Mouse (Mus musculus) left cerebral cortex, postnatal 10 days (tissue): ENCODE measurements around the gene Fam169a. TPM values are rescaled to one million over a fixed set of nuclear protein-coding genes. Genes with fewer than 3 reads are reported as not detected.
"Not testable (repeated sequence)": the region's sequence is repeated elsewhere in the genome, so short reads cannot be mapped to it uniquely, and the experiment has no call there.

Experiments used
- DNase-seq, 2 experiments: peaks; one replicate each; pipeline ENCODE4 v3.0.0; 2021 to 2022; ENCODE audit warnings: low spot score in 2 of 2, mixed read lengths in 1 of 2; ENCODE audit errors: extremely low spot score in 1 of 2
- intact Hi-C: fragments of 180-260 bp; cut with DNase I; formaldehyde crosslinking; loops from one replicate; pipeline ENCODE4 v1.15.1; 2025
- total RNA-seq, 2 experiments: library from RNA; stranded (reverse); gene quantifications; 2 replicates each; pipeline ENCODE4 v1.2.3; 2021

The Fam169a gene
- 10 to 100 TPM; 48.0 to 49.2 TPM for total RNA-seq

DNA sequence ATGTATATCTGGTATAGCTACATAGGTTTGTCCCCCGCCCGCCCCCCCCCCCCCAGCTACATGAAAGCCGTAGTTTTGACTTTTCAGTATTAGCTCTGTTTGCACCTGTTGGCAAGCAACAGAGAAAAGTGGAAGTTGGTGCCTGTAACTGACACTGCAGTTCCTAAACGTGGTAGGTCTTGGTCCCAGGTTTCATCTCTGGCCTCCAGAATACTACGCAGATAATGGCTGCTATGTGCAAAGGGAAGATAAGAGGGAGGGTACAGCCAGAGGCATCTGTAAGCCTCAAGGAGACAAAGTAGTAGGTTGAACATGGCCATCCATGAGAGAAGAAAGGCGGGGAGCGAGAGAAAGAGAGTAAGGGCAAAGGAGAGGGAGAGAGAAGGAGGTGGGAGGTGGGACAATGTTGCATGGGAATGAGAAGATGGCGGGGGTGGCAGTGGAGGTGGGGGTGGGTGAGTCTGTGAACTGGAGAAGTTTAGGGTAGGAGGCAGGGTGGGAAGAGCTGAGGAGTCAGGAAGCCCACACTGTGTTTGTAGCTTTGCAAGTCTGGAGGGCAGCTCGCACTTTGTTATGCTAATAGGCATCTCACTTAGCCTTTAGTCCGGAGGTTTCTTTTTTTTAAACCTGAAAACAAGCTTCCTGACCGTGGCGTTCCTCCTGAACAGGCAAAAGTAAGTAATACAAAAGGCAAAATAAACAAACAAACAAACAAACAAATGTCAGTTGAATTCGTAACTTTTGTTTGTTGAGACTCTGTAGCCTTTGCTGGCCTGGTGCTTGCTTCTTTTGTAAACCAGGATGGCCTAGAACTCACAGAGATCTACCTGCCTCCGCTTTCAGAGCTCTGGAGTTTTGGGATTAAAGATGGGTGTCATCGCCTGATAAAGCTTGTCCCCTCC, at the start of gene Fam169a:
TSS of gene Fam169a (plus strand) at position 638 of the 902 bp plus-strand sequence.
- DNase-seq = no peak

DNA sequence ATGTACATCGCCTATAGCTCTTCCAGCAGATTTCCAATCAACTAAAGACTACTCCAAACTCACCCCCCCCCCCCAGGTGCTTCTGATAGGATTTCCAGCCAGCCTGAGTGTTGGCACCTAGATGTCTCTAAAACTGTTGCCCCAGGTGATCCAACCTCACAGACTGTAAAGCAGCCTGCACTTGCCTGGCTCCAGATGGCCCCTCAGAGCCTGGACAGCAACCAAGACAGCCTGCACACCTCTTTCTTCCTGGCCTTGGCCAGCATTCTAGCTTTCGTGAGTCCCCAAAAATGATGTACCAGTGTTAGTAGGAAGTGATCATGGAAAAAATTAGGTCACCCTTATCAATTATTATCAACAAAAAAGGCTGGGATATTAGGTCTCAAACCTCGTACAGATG, 49.4 kb upstream of the Fam169a start:
- no peak for DNase-seq
- intact Hi-C loops = no loop called here

More for the DNA sequence above, at the start of gene Fam169a:
- intact Hi-C loops = no loop called here

DNA sequence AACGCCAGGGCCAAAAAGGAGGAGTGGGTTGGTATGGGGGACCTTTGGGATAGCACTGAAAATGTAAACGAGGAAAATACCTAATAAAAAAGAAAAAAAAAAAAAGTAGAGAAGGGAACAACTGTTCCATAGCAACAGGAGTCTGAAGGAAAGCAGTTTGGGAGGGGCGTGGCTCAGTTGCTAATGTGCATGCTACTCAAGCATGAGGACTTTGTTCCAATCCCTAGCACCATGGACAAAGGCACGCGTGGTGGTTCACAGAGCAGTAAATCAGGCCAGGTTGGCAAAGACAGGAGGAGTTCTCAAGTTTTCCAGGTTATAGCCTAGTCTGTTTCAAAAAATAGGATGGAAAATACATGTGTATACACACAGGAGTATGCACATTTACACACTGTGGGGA, 47.0 kb upstream of the Fam169a start:
- no peak for DNase-seq
- intact Hi-C loops = no loop called here

DNA sequence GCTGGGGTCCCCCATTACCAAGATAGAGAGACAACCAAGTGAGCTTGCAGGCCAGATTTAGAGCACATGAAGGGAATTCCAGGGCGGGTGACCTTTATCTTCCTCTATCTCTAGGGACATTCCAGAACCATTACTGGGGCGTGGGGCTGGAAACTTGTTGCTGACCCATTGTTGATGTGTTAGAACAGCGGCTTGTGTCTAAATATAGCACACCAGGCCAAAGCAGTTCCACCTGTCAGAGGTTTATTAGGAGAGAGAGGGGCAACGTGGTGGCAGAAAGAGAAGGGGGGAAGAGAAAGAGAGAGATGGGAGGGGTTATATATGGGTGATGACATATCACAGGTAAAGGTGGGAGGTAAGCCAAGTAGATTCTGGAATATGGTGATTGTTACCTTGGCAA, 45.2 kb upstream of the Fam169a start:
- DNase-seq = no peak
- intact Hi-C loops = no loop called here

DNA sequence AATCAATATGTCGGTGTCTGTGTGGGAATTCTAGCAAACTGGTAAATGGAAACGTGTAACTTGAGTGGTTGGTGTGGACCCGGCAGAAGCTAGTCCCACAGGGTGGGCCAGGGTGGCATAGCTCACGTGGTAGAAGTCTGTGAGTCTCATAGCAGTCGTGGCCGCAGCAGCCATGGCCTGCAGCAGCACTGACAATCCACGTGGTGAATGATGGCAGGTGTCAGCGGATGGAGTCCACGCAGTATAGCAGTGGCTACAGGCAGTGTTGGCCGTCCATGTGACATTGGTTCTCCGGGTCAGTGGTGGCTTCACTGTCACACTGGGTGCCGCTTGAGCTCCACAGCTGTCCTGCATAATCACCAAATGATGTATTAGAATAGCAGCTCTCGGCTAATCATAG, 37.0 kb upstream of the Fam169a start:
- intact Hi-C loops = no loop called here
- no peak for DNase-seq

DNA sequence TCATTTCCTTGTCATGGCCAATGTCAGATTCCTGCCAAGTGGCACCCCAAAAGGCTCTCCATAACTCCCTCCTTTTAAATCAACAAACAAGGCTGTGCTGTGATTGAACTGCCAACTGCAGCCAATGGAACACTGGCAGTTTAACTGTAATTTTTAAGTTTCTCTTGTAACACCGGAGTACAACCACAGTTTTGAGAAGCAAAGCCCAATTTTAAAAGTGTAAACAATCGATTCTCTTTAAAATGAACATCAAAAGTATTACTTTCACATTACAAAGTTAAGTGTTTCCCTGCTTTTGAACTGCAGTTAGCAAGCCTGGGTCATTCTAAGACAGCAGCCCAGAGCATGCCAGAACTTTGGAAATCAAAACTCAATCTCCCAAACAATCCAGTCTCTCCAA, 32.8 kb upstream of the Fam169a start, which contains the start of gene 1700029F12Rik:
TSS of gene 1700029F12Rik (minus strand) at position 101 of the 400 bp plus-strand sequence.
- intact Hi-C loops = no loop called here
- DNase-seq = no peak

DNA sequence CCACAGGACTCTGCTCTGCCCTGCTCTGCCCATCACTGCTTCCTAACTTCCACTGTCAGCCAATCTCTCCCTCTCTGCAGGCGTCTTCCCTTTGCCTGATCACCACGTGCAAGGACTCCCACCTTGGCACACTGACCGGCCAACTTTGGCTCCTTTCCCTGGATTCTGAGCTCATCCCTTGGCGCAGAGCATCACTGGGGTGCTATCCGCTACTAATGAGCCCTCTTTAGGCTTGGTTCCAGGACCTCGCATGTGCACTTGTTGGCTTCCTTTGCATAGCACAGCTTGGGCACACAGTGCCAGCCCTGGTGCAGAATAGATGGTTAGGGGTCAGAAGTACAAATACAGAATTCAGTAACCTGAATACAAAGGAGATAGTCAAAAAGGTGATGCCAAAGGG, 15.9 kb upstream of the Fam169a start:
- DNase-seq = peak; percentile 31 to 36
- intact Hi-C loops = loop anchor here (10.0 kb wide), 2 partner anchors 196 to 316 kb away; no protein-coding TSS in a partner anchor

DNA sequence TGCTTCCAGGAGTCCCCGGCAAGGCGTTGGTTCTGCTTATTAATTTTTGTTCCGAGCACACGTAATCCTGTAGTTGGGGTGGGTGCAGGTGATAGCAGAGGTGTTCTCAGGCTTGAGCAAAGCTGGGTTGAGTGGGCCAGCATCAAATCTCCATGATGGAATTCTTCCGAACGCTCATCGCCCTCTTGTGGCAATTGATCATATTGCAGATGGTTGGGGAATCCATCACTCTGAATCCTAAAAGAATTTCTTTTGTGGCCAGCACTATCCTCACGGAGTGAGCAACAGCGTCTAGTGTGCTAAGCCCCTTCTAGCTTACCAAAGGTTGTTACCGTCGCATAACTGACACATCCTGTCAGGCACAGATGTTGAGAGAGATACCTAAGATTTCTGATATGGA, 14.4 kb upstream of the Fam169a start:
- DNase-seq = peak; percentile 67 to 74
- intact Hi-C loops = loop anchor here (10.0 kb wide), 2 partner anchors 198 to 318 kb away; no protein-coding TSS in a partner anchor

DNA sequence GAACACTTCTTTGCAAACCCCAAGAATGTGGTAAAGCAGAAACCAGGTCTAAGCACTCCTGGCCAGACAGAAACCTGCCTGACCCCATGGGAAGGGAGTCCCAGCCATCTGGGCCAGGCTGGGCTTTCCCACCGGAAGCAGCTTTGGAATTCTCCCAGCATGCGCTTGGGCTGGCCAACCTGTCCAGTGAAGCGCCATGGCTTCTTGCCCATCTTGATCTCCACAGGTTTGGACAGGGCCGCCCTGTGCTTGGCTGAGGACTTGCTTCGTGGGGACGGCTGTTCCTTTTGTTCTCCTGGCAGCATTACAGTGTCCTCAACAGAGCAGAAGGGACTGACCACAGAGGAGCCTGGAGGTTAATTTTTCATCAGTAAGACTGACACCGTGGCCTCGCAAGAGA, 13.2 kb upstream of the Fam169a start:
- intact Hi-C loops = loop anchor here (10.0 kb wide), 2 partner anchors 199 to 319 kb away; no protein-coding TSS in a partner anchor

DNA sequence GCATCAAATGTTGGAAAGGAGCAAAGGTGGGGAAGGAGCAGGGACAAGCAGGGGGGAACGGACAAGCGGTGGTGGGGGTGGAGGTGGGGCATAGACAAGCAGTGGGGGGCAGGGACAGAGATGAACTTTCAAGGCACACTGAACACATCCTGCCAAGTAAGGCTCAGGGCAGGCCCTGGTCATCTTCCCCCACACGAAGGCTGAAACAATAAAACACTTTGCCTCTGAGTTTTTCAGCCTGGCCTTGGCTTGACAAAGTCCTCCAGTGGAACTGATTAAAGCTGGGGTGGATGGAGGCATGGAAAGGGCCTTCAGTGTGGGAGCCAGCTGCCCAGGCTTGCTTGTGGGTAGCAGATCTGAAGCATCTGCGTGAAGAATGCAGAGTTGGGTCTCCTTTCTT, 9.3 kb upstream of the Fam169a start:
- intact Hi-C loops = loop anchor here (10.0 kb wide), 2 partner anchors 203 to 323 kb away; no protein-coding TSS in a partner anchor
- DNase-seq = no peak

More for the DNA sequence above, 13.2 kb upstream of the Fam169a start:
- DNase-seq = peak in 1 of 2 experiments; percentile 40

DNA sequence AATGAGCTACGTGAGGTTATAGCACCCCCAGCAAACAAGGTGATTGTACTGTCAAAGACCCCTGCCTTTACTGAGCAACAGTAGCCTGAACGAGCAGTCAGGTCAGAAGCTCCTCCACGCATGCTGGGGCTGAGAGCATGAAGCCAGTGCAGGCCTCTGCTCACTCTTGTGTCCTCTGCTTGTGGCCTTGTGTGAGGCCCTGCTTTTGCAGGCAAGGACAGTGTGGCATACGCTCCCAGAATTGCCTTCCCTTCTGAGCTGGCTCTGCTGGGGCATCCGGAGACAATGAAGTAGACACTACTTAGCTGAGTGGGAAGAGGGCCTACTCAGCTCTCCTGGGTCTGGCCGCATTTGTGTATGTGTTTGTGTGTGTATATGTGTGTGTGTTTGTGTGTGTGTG, 7.3 kb upstream of the Fam169a start:
- intact Hi-C loops = loop anchor here (10.0 kb wide), 2 partner anchors 205 to 325 kb away; no protein-coding TSS in a partner anchor
- DNase-seq = no peak

DNA sequence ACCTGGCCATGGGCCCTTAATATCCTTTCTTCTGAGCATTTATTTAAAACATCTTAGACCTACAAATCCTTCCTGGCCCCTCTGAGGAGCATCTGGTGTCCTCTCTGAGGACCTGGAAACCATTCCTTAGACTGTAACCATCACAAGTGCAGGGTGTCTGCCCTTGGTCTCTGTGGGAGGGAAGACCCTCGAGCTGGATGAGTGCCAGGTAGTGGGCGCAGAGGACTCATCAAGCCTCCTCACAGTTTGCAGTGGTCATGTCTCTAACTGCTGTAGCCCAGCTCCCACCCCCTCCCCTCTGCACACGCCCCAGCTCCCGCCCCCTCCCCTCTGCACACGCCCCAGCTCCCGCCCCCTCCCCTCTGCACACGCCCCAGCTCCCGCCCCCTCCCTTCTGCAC, 6.8 kb upstream of the Fam169a start:
- intact Hi-C loops = no loop called here
- no peak for DNase-seq

DNA sequence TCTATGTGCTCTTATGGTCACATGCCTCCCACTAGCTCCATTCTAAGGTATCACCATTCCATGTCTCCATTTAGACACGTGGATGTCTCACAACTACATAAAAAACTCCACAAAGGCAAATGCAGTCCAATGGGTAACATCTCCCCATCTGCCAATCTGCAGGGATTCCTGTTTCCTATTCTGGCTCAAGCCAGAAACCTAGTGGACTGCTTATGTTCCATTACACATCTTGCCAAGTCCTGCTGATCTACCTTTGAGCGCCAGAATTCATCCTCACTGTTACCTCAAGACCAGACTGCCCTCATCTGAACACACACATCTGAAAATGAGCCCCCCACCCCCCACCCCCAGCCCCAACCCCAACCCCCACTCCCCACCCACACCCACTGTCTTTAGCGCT, 4.9 kb upstream of the Fam169a start:
- DNase-seq = no peak
- intact Hi-C loops = no loop called here

DNA sequence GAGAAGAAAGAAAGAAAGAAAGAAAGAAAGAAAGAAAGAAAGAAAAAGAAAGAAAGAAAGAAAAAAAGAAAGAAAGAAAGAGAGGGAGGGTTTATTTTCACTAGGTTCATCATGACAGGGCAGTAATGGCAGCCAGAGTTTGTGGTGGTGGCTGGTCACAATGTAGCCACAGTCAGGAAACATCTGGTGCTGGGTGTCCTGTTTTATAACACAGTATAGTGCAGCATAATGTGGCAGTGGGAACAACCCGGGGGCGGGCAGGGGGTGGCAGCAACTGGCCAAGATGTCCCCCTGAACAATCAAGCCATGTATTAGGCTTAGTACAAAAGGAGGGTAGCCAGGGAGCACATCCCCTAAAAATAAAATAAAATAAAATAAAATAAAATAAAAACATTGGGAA, 3.7 kb upstream of the Fam169a start:
- intact Hi-C loops = no loop called here

DNA sequence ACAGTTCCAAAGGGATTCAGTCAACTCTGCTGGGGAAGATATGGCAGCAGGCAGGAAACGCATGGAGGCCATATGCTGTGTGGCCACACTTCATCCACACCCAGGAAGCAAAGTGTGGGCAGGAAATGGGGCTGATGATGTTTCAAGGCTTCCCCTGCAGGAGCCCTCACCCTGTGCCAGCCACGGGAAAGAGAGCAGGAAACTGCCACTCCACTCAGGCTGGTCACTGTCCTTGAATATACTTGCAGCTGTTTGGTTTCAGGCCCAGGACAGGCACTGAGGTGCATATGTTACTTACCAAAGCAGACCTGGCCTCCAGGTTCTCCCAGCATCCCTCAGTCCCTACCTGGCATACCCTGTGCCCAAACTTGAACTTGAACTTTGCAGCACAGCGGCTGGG, 2.7 kb upstream of the Fam169a start:
- intact Hi-C loops = no loop called here
- no peak for DNase-seq

More for the DNA sequence above, 3.7 kb upstream of the Fam169a start:
- DNase-seq = no peak

DNA sequence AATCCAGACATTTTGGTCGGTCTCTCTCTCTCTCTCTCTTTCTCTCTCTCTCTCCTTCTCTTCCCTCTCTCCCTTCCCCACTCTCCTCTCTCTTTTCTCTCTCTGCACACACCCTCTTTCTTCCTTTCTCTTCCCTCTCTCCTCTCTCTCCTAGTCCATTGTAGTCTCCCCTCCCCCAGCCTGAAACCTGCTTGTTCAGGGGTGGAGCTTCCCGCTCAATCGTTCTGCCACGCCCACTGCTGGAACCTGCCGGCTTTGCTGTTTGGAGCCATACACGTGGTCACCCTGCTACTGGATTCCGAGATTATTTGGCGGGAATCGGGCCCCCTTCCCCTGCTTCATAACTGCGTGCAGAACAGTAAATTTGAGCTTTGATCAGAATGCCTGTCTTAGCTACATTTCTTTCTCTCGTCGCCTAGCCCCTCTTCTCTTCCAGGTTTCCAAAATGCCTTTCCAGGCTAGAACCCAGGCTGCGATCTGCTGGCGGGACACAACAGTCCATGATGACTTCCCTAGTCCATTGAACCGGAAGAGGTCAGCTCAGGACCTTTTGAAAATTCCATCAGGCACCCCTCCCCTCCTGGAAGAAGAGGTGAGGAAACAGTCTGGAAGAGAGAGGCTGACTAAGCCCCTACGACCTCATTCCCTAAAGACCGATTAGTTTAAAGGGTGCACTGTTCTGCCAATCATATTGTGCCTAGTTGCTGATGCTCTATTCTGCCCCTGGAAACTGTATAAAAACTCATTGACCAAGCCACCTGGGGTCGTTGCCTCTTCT, 2.1 kb upstream of the Fam169a start:
- intact Hi-C loops = not testable (repeated sequence)
- peak in 1 of 2 experiments; percentile 26 for DNase-seq

DNA sequence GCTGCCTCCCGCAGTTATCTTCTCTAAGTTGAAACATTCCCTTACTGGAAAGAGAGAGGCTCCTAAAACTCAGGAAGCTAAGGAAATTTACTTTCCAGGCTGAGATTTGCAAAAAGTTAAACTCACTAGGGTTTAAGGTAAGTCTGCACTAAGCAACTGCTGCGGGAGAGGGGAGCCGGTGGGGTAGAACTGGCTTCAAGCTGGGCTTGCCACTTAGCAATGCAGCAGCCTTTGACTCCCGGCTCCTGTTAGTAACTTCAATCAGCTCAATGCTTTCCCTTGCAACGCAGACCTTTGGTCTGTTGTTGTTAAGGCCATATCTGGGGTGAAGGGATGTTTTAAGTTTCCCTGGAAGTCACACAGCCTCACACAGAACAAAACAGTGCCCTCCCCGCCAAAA, 605 bp downstream of the Fam169a start:
- intact Hi-C loops = no loop called here
- DNase-seq = no peak

DNA sequence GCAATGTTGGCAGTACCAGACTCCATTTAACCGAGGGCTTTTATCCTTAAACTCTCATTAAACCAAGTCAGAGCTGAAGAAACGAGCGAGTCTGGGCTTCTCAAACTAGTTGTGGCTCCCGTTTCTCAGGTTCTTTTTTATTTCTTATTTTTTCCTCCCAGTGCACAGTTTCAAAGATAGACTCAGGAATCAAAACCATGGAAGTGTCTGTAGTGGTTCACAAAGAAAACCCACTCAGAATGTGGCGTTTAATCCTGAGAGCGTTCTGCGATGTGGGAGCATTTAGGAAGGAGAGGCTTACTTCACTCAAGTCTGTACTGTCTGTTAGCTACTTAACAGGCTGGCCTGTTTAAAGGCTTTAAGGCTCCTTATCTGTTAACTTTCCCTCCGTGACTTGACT, 1.1 kb downstream of the Fam169a start:
- intact Hi-C loops = no loop called here
- no peak for DNase-seq

DNA sequence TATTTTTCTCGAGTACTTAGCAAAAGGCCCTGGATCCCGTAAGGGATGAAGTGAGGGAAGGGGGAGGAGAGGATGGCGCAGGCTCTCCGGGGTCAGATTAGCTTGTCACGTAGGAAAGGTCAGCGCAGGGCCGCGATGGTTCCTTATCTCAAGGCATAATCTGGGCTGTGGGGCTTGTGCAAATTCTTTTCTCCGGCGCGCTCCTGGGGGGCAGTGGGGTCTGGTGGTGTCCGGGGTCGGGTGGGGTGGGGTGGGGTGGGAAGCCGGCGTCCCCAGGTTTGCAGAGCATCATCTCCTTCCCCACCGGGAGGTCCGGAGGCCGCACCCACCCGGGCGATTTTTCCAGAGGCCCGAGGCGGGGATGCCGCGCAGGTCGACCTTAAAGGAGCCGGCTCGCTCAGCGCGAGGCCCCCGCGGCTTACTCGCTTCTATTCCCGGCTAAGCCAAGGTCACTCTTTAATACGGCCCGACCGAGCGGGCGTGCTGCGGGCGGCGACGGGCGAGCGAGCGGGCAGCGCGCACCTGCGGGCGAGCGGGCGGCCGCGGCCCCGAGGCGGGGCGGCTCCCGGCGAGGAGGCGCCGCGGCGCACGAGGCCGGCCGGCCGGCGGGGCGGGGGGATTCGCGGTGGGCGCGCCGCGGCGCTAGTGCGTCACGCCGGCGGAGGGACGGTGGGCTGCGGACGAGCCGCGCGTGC, 4.0 kb downstream of the Fam169a start:
- DNase-seq = peak in 1 of 2 experiments; percentile 54
- intact Hi-C loops = no loop called here
